Mouse (Mus musculus) ES-E14 (cell line): ENCODE results near the gene Tmem30c. TPM values are rescaled to one million over a fixed set of nuclear protein-coding genes. Genes with fewer than 3 reads are reported as not detected.

ENCODE experiments used
- DNase-seq: peaks from one replicate; pipeline ENCODE4 v3.0.0-alpha.2; 2013; ENCODE audit warnings: low read depth, low spot score
- H3K27ac ChIP-seq: 2 replicates; pipeline ENCODE4 v1.5.1; 2012; ENCODE audit warnings: low read depth, mild to moderate bottlenecking, low read length, moderate library complexity, mixed read lengths; ENCODE audit not compliant: poor library complexity, insufficient read depth, severe bottlenecking
- H3K36me3 ChIP-seq: 2 replicates; pipeline ENCODE4 v1.6.1; 2012; ENCODE audit warnings: mild to moderate bottlenecking, low read length, moderate library complexity, mixed read lengths; ENCODE audit not compliant: control insufficient read depth, poor library complexity, insufficient read depth, severe bottlenecking
- H3K4me1 ChIP-seq, 2 experiments: fragments of 150-350 bp in 1 of 2; sonication (generic) in 1 of 2; 2 replicates each; pipeline ENCODE4 v1.6.1; 2012; ENCODE audit warnings: low read length in 2 of 2, mild to moderate bottlenecking in 1 of 2, mixed read lengths in 1 of 2; ENCODE audit not compliant: control insufficient read depth in 2 of 2, insufficient read depth in 2 of 2, poor library complexity in 1 of 2
- H3K4me3 ChIP-seq, 2 experiments: fragments of 150-350 bp in 1 of 2; sonication (generic) in 1 of 2; 2 replicates each; pipeline ENCODE4 v1.5.1; 2012; ENCODE audit warnings: low read length in 2 of 2, low read depth in 1 of 2, mild to moderate bottlenecking in 1 of 2, mixed read lengths in 1 of 2; ENCODE audit not compliant: insufficient read depth in 1 of 2, poor library complexity in 1 of 2, severe bottlenecking in 1 of 2
- H3K9ac ChIP-seq: 2 replicates; pipeline ENCODE4 v1.6.1; 2012; ENCODE audit warnings: low read depth, mild to moderate bottlenecking, low read length, mixed read lengths; ENCODE audit not compliant: poor library complexity, insufficient read depth, severe bottlenecking
- H3K9me3 ChIP-seq: fragments of 150-350 bp; sonication (generic); 2 replicates; pipeline ENCODE4 v1.6.1; 2012; ENCODE audit warnings: low read depth, mild to moderate bottlenecking, low read length; ENCODE audit not compliant: control insufficient read depth, insufficient read depth
- CHD2 ChIP-seq: IDR thresholded peaks from 2 replicates; pipeline ENCODE4 v1.6.1; 2014; ENCODE audit warnings: mild to moderate bottlenecking, low read depth, low read length, inconsistent platforms
- HCFC1 ChIP-seq: IDR thresholded peaks from 2 replicates; pipeline ENCODE4 v1.6.1; 2012; ENCODE audit warnings: low read length, inconsistent platforms, borderline replicate concordance; ENCODE audit not compliant: insufficient read depth
- MAFK ChIP-seq: IDR thresholded peaks from 2 replicates; pipeline ENCODE4 v1.6.1; 2014; ENCODE audit warnings: mild to moderate bottlenecking, low read depth, low read length, inconsistent platforms; ENCODE audit not compliant: insufficient read depth
- ZC3H11A ChIP-seq: IDR thresholded peaks from 2 replicates; pipeline ENCODE4 v1.6.1; 2012; ENCODE audit warnings: low read depth, mild to moderate bottlenecking, inconsistent platforms, low read length, borderline replicate concordance
- ZNF384 ChIP-seq: IDR thresholded peaks from 2 replicates; pipeline ENCODE4 v1.6.1; 2012; ENCODE audit warnings: low read depth, low read length, inconsistent platforms
- in situ Hi-C, 2 experiments: fragments of 600-800 bp; cut with MboI; formaldehyde crosslinking; loops; one replicate each; pipeline ENCODE4 v1.15.1; 2025; ENCODE audit warnings: low sequenced_read_pairs in 2 of 2, inconsistent platforms in 1 of 2; ENCODE audit not compliant: unreplicated experiment in 2 of 2
- total RNA-seq: library from RNA; depleted of rRNA; stranded (reverse); fragments of 300-350 nt; gene quantifications from 2 replicates; pipeline ENCODE4 v1.2.3, GENCODE M21; 2012

Tmem30c gene
- total RNA-seq, 1 experiment: 0.04 TPM

GRCm38 (mm10) chr16:57302792-57303698 lies 10.4 kb upstream of the Tmem30c start:
- no peak for DNase-seq
- Histone ChIP-seq H3K9me3 (no peaks in the 10 kb centered on the region), H3K36me3 (no peaks in the 10 kb centered on the region; the same call in none of the 2 replicates), H3K4me3 (no peak overlapping the region), H3K27ac (no peak overlapping the region), H3K9ac (no peak overlapping the region), H3K4me1 (peaks cover 0 to 4% of the 10 kb centered on the region in 2 experiments; a peak in 1 of 4 replicates)
- TF ChIP-seq ZC3H11A (no peak), ZNF384 (no peak), HCFC1 (no peak), CHD2 (no peak), MAFK (no peak)
- in situ Hi-C loops: no loop called here

- H3K4me3 ChIP-seq: no peak overlapping the region
- no peaks in the 10 kb centered on the region; the same call in 1 of the 2 replicates for H3K36me3 ChIP-seq
- no peak overlapping the region for H3K27ac ChIP-seq
- peaks cover 0 to 4% of the 10 kb centered on the region in 2 experiments; a peak in 1 of 4 replicates for H3K4me1 ChIP-seq
- H3K9ac ChIP-seq: no peak overlapping the region
- DNase-seq: no peak
- TF ChIP-seq ZC3H11A (no peak), ZNF384 (no peak), MAFK (no peak), HCFC1 (no peak), CHD2 (no peak)
- H3K9me3 ChIP-seq: no peaks in the 10 kb centered on the region
- in situ Hi-C loops: no loop called here
Observed at GRCm38 (mm10) chr16:57301512-57302115, 8.9 kb upstream of the Tmem30c start.

- no peaks in the 10 kb centered on the region for H3K36me3 ChIP-seq
- TF ChIP-seq CHD2: no peak
- TF ChIP-seq MAFK: no peak
- no peak for TF ChIP-seq ZC3H11A
- no peak for TF ChIP-seq HCFC1
- TF ChIP-seq ZNF384: no peak
- no peak for DNase-seq
- no peak overlapping the region for H3K27ac ChIP-seq
- no peaks in the 10 kb centered on the region for H3K9me3 ChIP-seq
- in situ Hi-C loops: no loop called here
- H3K9ac ChIP-seq: no peak overlapping the region
- H3K4me1 ChIP-seq: no peaks in the 10 kb centered on the region
- no peak overlapping the region for H3K4me3 ChIP-seq
Observed at GRCm38 (mm10) chr16:57295216-57295934, 2.7 kb upstream of the Tmem30c start.

- Histone ChIP-seq H3K27ac (no peak overlapping the region), H3K36me3 (no peaks in the 10 kb centered on the region), H3K4me1 (no peaks in the 10 kb centered on the region), H3K9me3 (no peaks in the 10 kb centered on the region), H3K4me3 (no peak overlapping the region), H3K9ac (no peak overlapping the region)
- no peak for DNase-seq
- in situ Hi-C loops: no loop called here
- TF ChIP-seq MAFK (no peak), HCFC1 (no peak), ZC3H11A (no peak), ZNF384 (no peak), CHD2 (no peak)
Observed at GRCm38 (mm10) chr16:57292296-57292695, 369 bp downstream of the Tmem30c start.
